Mouse (Mus musculus) neural tube, embryonic 11.5 days (tissue): ENCODE results near the gene Gca. TPM values are rescaled to one million over a fixed set of nuclear protein-coding genes. Genes with fewer than 3 reads are reported as not detected.

Experiments used
- ATAC-seq: fragments of 200-750 bp; cut with Nextera tagmentation; 2 replicates; pipeline ENCODE4 v1.8.0; 2017; ENCODE audit warnings: moderate number of reproducible peaks, mild to moderate bottlenecking, moderate TSS enrichment, moderate library complexity; ENCODE audit not compliant: insufficient read depth, low FRiP score, low TSS enrichment
- DNase-seq: peaks from one replicate; pipeline ENCODE4 v3.0.0-alpha.2; 2015; ENCODE audit warnings: low spot score
- H3K27ac ChIP-seq: fragments of 300-500 bp; sonication (generic); 2 replicates; pipeline ENCODE4 v1.5.1; 2014; ENCODE audit warnings: low read depth, mild to moderate bottlenecking, low read length
- H3K27me3 ChIP-seq: fragments of 300-500 bp; sonication (generic); 2 replicates; pipeline ENCODE4 v1.6.1; 2014; ENCODE audit warnings: mild to moderate bottlenecking, low read length, mixed read lengths; ENCODE audit not compliant: control insufficient read depth, insufficient read depth
- H3K36me3 ChIP-seq: fragments of 300-500 bp; sonication (generic); 2 replicates; pipeline ENCODE4 v1.6.1; 2014; ENCODE audit warnings: mild to moderate bottlenecking, low read length, moderate library complexity, mixed read lengths; ENCODE audit not compliant: control insufficient read depth, insufficient read depth
- H3K4me1 ChIP-seq: fragments of 300-500 bp; sonication (generic); 2 replicates; pipeline ENCODE4 v1.6.1; 2014; ENCODE audit warnings: low read length, mixed read lengths; ENCODE audit not compliant: control insufficient read depth, insufficient read depth
- H3K4me2 ChIP-seq: fragments of 300-500 bp; sonication (generic); 2 replicates; pipeline ENCODE4 v1.6.1; 2014; ENCODE audit warnings: low read depth, mild to moderate bottlenecking, moderate library complexity
- H3K4me3 ChIP-seq: fragments of 300-500 bp; sonication (generic); 2 replicates; pipeline ENCODE4 v1.5.1; 2014; ENCODE audit warnings: low read depth, low read length
- H3K9ac ChIP-seq: fragments of 300-500 bp; sonication (generic); 2 replicates; pipeline ENCODE4 v1.6.1; 2014; ENCODE audit warnings: mild to moderate bottlenecking, low read length
- H3K9me3 ChIP-seq: fragments of 300-500 bp; sonication (generic); 2 replicates; pipeline ENCODE4 v1.6.1; 2016; ENCODE audit warnings: low read length; ENCODE audit not compliant: control insufficient read depth
- WGBS: fragments of 180-500 bp; shearing (Covaris S2); extraction: QIAGEN DNeasy Blood & Tissue Kit; methylation state at CpG from one replicate; pipeline ENCODE4 v1.1.7; 2014; 5-methylcytosine and 5-hydroxymethylcytosine counted together
- polyA plus RNA-seq: library from polyadenylated mRNA; unstranded; fragments of >200 nt; fragmentation: Nextera tagmentation; extraction: Ambion mirVana; gene quantifications from 2 replicates; pipeline ENCODE4 v1.2.1, GENCODE M21; 2014

Gca gene
- polyA plus RNA-seq, 1 experiment from 2014 or later, result 1.6 TPM

DNA sequence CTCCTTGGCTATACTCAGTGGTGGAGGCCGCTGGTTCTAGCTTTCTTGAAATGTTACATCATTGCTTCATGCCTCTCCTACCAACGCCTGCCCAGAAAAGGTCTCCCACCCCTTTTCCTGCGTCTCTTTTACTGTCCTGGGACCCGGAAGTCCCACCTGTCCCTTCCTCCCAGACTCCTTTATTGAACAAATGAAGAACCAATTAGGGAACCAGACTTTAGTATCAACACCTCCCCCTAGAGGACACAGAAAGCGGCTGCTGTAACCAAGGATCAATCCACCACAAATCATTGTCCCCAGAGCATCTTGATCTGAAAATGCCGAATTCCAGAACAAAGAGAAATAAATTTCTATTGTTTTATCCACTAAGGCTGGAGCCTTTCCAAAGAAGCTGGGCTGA is 3.5 kb upstream of the Gca start:
- no peak overlapping the region for H3K4me2 ChIP-seq
- DNase-seq (no peak), ATAC-seq (no peak)
- H3K4me3 ChIP-seq, result no peak overlapping the region
- 49% methylated on average over 6 of the region's 6 CpGs for WGBS
- no peaks in the 10 kb centered on the region for H3K36me3 ChIP-seq
- H3K9ac ChIP-seq, result no peak overlapping the region
- no peaks in the 10 kb centered on the region for H3K9me3 ChIP-seq
- H3K4me1 ChIP-seq, result no peaks in the 10 kb centered on the region
- no peak overlapping the region for H3K27ac ChIP-seq
- H3K27me3 ChIP-seq, result no peaks in the 10 kb centered on the region

DNA sequence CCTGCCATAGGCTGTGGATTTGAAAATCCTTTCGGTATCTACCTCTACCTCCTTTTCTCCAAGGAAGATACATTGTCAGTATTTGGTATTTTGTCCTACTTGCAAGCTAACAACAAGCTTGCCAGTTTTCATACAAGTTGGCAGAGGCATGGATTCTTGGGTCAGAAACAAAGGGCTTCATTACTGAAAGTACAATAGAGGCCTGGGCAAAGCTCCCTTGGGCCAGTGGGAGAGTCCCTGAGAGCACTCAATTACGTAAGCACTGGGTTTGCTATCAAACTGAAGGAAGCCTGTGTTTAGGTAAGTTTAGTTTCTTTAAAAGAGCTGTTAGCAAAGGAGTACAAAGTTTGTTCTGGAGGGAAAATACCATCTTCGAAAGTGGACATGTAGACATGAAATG is 1.5 kb upstream of the Gca start:
- no peak overlapping the region for H3K4me2 ChIP-seq
- 88% methylated on average over 3 of the region's 3 CpGs for WGBS
- H3K9ac ChIP-seq, result no peak overlapping the region
- no peak overlapping the region for H3K27ac ChIP-seq
- H3K4me3 ChIP-seq, result no peak overlapping the region
- no peaks in the 10 kb centered on the region for H3K36me3 ChIP-seq
- no peaks in the 10 kb centered on the region for H3K4me1 ChIP-seq
- no peaks in the 10 kb centered on the region for H3K9me3 ChIP-seq
- H3K27me3 ChIP-seq, result no peaks in the 10 kb centered on the region
- DNase-seq, result no peak
- no peak for ATAC-seq

DNA sequence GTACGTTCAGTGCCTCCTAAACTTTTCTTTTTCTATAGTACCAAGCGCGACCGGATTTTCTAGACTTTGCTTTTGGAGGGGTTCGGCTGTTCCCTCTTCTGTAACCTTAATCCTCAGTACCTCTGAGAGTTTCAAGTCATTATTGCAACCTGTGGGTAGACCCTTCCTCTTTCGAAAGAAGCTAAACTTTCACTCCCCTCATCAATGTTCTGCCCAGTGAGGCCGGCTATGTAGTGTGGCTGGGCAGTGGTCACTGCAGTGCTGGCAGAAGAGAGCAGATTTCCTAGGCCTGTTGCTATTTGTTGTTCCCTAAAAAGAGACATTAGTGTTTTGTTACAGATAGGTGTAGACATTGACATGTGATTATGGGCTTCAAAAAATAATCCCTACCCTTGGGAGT is 754 bp downstream of the Gca start:
- Histone ChIP-seq H3K4me2 (no peak overlapping the region; the same call in 1 of the 2 replicates), H3K4me3 (no peak overlapping the region), H3K27ac (no peak overlapping the region), H3K4me1 (no peaks in the 10 kb centered on the region), H3K9ac (no peak overlapping the region), H3K27me3 (no peaks in the 10 kb centered on the region), H3K36me3 (no peaks in the 10 kb centered on the region), H3K9me3 (no peaks in the 10 kb centered on the region)
- WGBS, result 71% methylated on average over 7 of the region's 7 CpGs
- no peak for ATAC-seq
- no peak for DNase-seq

DNA sequence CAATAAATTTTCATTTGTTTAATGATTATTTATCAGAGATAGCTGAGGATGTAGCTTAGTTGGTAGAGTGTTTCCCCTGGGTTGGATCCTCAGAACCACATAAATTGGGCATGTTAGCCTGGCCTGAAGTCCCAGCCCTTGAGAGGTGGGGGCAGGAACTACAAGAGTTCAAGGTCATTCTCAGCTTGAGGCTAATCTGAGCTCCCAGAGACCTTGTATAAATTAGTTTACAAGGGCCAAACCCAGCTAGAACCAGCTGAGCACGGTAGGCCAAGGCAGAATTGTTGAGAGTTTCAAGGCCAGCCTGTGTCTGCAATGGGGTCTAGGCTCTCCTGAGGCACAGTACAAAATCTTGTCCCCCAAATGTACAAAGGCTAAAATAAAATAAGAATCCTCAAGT is 1.5 kb downstream of the Gca start:
- no peaks in the 10 kb centered on the region for H3K36me3 ChIP-seq
- no peaks in the 10 kb centered on the region for H3K9me3 ChIP-seq
- H3K27ac ChIP-seq, result no peak overlapping the region
- no peak overlapping the region for H3K9ac ChIP-seq
- 46% methylated on average over 1 of the region's 1 CpGs for WGBS
- no peak for ATAC-seq
- DNase-seq, result no peak
- no peak overlapping the region for H3K4me2 ChIP-seq
- H3K4me3 ChIP-seq, result no peak overlapping the region
- H3K27me3 ChIP-seq, result no peaks in the 10 kb centered on the region
- no peaks in the 10 kb centered on the region for H3K4me1 ChIP-seq

DNA sequence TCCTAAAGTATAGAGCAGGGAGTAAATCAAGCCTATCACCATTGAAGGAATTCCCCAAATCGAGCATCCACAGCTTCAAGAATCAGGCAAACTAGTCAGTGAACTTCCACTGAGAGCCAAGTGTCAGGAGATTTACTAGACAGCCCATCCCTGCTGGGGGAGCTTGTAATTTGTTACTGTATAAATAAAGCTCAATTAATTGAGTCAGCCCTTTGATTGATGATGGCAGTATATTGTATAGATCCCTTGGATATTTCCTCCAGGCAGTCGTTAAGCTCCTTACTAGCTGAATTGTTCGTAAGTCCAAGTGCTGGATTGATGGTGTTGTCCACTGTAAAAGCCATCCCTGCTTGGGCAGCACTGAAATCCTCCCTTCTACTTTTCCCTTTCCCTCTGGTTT is 5.8 kb downstream of the Gca start:
- 63% methylated on average over 3 of the region's 3 CpGs for WGBS
- no peak overlapping the region for H3K4me2 ChIP-seq
- no peak overlapping the region for H3K27ac ChIP-seq
- H3K9ac ChIP-seq, result no peak overlapping the region
- H3K9me3 ChIP-seq, result no peaks in the 10 kb centered on the region
- no peaks in the 10 kb centered on the region for H3K27me3 ChIP-seq
- DNase-seq, result no peak
- no peaks in the 10 kb centered on the region for H3K4me1 ChIP-seq
- H3K36me3 ChIP-seq, result no peaks in the 10 kb centered on the region
- ATAC-seq, result no peak
- H3K4me3 ChIP-seq, result no peak overlapping the region

DNA sequence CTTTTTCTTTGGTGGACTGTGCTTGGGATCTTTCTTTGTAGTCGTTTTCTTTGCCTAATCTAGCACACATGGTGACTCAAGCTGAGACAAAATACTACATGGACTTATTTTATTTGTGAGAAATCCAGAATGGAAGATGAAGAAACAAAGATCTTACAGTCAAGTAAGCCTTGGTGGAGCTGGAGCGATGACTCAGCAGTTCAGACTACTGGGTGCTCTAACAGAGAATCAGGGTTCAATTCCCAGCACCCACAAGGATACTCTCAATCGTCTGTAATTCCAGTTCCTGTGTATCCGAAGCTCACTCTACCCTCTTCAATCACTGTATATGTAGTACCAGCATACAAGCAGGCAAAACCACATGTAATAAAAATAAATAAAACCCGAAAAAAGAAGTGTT is 6.2 kb downstream of the Gca start:
- no peak for DNase-seq
- no peaks in the 10 kb centered on the region for H3K27me3 ChIP-seq
- no peak overlapping the region for H3K4me3 ChIP-seq
- no peak overlapping the region for H3K27ac ChIP-seq
- H3K9ac ChIP-seq, result no peak overlapping the region
- no peak for ATAC-seq
- WGBS, result 91% methylated on average over 5 of the region's 5 CpGs
- no peaks in the 10 kb centered on the region for H3K9me3 ChIP-seq
- H3K4me1 ChIP-seq, result no peaks in the 10 kb centered on the region
- no peak overlapping the region for H3K4me2 ChIP-seq
- H3K36me3 ChIP-seq, result no peaks in the 10 kb centered on the region

DNA sequence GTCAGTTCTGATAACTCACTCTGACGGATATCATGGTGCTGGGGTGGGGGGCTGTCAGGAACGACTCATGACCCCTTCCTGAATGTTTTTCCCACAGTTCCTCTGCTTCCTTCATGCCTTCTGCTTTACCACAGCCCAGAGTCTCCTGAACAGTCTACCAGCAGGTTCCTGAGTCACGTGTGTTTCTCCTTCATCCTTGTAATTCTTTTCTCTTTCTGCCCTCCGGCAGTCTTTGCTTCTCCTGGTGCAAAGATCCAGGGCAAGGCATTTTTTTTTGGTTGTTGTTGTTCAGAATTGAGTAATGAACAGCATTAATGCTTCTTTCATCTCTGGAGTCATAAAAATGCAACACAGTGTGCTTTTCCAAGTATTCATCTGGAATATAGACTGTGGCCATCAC is 6.7 kb downstream of the Gca start:
- Histone ChIP-seq H3K9me3 (no peaks in the 10 kb centered on the region), H3K4me1 (no peaks in the 10 kb centered on the region), H3K36me3 (no peaks in the 10 kb centered on the region), H3K27me3 (no peaks in the 10 kb centered on the region), H3K4me2 (no peak overlapping the region), H3K27ac (no peak overlapping the region), H3K4me3 (no peak overlapping the region), H3K9ac (no peak overlapping the region)
- DNase-seq, result no peak
- WGBS, result 86% methylated on average over 4 of the region's 4 CpGs
- ATAC-seq, result no peak

DNA sequence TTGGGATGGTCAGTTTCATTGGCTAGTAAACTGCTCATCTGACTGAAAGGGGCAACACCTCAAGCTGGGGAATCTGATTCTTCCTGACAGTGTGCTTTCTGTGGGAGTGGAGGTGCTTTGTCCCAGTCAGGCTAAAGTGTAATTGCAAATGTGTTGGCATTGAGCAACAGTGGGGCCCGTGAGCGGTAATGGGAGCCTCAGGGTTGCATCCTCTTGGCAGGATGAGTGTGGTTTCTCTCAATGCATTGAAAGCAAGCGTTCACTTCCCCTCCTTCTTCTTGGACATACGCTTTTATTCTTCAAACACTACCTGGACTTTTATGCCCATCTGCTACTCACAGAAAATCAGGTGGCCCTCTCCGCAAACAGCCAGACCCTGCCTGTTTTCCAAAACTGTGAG is 8.7 kb downstream of the Gca start:
- DNase-seq (no peak), ATAC-seq (no peak)
- Histone ChIP-seq H3K4me1 (no peaks in the 10 kb centered on the region), H3K9me3 (no peaks in the 10 kb centered on the region), H3K27ac (no peak overlapping the region), H3K4me2 (no peak overlapping the region), H3K27me3 (no peaks in the 10 kb centered on the region), H3K36me3 (no peaks in the 10 kb centered on the region), H3K9ac (no peak overlapping the region), H3K4me3 (no peak overlapping the region)
- WGBS, result 96% methylated on average over 5 of the region's 5 CpGs

DNA sequence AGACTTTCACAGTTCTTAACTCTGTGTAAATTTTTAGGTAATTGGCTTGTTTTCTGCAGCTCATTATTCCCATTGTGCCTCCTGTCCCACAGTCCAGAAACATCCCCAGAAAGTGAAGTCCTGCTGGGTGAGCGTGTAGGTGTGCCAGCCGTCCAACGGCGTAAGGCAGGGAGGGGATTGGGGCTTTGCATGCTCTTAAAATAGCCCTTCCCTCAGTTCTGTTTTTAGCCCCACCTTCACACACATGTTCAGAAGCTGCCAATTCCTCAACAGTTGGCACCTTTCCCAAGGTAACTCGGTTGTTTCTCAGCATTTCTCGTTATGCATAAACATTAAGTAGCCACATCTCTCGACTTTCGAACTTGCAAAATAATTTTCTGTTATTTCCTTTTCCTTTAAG is 17.6 kb downstream of the Gca start:
- H3K36me3 ChIP-seq, result no peaks in the 10 kb centered on the region
- DNase-seq (no peak), ATAC-seq (no peak)
- no peak overlapping the region for H3K9ac ChIP-seq
- H3K9me3 ChIP-seq, result no peaks in the 10 kb centered on the region
- H3K27ac ChIP-seq, result no peak overlapping the region
- no peak overlapping the region for H3K4me3 ChIP-seq
- H3K27me3 ChIP-seq, result no peaks in the 10 kb centered on the region
- no peak overlapping the region for H3K4me2 ChIP-seq
- no peaks in the 10 kb centered on the region for H3K4me1 ChIP-seq
- WGBS, result 82% methylated on average over 8 of the region's 8 CpGs
